Mouse (Mus musculus): ENCODE results near the gene Olfr573-ps1. TPM values are rescaled to one million over a fixed set of nuclear protein-coding genes. Genes with fewer than 3 reads are reported as not detected.

The Olfr573-ps1 gene
- not detected for total RNA-seq (2021)
- long read RNA-seq, experiment 1 = 0 reads
- long read RNA-seq, experiment 2 = 0 reads

DNA sequence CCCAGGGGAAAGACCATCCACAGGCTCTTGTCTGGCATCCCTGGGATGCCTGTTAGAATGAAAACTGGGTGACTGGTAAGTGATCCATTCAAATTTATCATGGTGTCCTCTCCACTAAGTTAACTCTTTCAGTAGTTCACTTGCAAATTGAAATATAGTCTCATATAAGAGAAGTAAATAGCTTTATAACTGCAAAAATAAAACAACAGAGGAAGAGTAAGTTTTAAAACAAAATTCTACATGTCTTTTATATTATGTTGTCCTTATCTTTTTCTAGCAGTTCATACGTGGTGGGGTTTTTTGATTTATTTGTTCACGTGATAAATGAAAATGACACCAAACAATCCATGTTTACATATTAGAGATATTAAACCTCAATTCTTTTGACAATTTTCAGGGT lies at the start of gene Olfr573-ps1:
Gene Olfr573-ps1, minus strand, starts transcription at position 101 of the 400 bp plus-strand sequence.
- DNase-seq (ENCODE audit: low spot score in 2 of 2) = no peak

DNA sequence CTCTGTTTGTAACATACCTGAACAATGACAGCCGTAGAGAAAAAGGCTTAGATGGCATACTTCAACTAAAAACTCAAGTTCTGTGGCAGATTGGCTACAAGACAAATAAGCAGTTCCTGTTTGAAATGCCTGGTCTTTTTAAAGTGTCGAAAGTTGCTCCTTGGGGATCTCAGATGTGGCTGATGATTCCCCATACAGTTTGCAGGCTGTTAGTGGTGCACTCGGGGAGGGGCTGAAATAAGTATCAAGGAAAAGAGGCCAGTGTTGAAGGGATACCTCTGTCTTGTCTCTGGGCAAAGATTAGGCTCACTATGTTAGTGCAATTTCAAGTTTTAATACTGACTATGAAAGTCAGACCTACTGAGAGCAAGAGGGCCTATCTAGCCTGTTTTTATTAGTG lies 46.8 kb upstream of the Olfr573-ps1 start, which contains the start of gene Olfr578:
Gene Olfr578, minus strand, starts transcription at position 101 of the 400 bp plus-strand sequence.
- no peak for DNase-seq (ENCODE audit: low spot score in 2 of 2)

DNA sequence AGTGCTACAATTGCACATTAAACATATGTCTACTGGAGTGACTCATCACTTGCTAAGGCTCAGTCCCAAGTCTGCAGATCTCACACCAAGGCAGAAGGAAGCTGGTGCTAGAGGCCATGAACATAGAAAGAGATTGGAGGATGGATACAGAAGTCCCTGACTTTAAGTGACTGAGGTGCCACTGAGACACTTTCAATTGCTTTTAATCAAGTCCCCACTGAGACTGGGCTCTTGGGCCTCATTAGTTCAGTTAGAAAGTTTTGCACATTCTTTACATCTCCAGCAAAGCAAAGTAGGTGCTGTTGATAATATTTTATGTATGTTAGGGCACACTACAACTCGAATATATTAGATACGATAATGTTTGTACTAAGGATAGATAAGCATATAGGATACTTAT lies 33.5 kb upstream of the Olfr573-ps1 start, which contains the start of gene Olfr577:
Gene Olfr577, minus strand, starts transcription at position 101 of the 400 bp plus-strand sequence.
- DNase-seq (ENCODE audit: low spot score in 2 of 2) = no peak

DNA sequence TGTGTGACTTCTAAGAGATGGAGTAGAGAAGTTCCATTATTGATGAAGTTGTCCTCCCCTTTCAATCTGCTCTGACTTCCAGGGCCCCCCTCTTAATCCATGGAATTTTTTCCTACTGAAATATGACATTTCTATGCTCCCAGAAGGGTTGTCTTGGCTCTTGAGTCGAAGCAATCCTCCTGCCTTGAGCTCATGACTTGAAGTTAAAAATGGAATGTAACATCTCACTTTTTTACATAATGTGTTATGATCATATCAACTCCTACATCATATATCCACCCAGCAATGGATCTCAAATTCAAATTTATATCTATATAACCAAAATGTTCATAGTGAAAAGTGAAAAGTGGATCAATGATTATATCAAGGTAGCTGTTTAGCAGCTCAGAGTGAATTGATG lies 32.0 kb upstream of the Olfr573-ps1 start:
- DNase-seq (ENCODE audit: low spot score in 2 of 2) = no peak

DNA sequence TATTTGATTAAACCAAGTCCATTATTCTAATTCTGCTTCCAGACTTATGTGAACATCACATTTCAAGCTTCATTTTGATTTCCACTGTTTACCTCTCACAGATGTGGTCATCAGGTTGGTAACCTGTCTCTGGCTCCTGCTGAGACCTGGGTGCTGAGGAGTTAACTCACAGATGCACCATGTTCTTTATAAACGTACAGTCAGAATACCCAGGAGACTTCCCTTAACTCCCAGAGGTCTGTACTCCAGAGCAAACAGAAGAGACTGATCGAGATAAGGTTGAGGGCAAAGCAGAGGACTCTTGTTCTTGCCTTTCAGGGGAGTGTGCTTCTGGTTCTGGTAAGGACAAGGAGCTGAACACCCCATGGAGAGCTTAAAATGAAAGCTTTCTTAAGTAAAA lies 20.0 kb upstream of the Olfr573-ps1 start, which contains the start of gene Olfr576:
Gene Olfr576, plus strand, starts transcription at position 301 of the 400 bp plus-strand sequence.
- no peak for DNase-seq (ENCODE audit: low spot score in 2 of 2)

DNA sequence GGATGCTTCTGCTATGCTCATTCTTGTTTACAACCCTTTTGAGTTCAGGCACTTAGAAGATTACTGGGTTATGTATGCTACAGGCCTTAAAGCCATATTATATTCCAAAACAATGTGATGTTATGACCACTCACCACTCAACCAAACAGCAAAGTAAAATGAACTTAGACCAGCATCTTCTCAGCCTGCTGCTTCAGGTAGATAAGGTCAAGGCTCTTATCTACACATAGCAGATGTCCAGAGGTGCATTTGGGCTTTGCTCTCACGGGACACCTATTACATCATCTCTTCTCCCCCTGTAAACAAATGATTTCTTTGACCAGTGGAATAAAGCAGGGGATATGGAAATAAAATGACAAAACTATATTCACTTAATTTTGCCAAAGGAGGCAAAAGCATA lies 16.2 kb upstream of the Olfr573-ps1 start, which contains the start of gene Olfr575:
Gene Olfr575, minus strand, starts transcription at position 183 of the 400 bp plus-strand sequence.
- DNase-seq (ENCODE audit: low spot score in 2 of 2) = no peak

DNA sequence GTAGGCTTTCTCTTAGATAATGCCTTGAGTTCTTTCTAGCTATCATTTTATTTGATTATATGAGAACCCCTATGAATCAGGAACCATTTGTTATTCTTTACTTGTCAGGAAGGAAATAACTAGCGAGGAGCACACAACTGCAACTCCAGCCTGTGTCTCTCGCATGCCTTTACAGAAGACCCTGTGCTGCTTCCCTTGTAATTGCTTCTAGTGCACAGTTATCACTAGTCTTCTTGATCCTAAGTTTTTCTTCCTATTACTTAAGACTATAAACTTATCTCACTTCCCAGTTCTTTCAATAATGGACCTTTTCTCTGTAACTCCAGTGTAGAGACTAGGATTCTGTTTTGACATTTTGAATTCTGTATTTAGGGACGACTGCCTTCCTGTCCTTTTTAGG lies 15.8 kb upstream of the Olfr573-ps1 start:
- DNase-seq (ENCODE audit: low spot score in 2 of 2) = no peak

DNA sequence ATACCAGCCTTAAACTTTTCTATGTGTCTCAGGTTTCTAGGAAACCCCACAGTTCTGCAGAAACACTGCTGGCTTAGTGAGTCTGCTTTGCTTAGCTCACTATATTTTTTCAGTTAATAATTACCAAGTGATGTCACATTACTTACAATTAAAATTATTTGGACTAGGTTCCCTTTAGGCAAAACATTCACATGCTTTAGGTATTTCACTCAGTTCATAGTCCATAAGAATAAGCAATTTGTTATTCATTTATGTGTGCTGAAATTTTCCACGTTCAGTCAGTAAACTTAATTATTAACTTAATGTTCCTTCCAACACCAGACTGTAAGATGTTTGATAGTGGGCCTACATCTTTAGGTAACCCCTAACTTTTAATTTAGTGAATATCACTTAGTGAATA lies 8.4 kb upstream of the Olfr573-ps1 start:
- DNase-seq (ENCODE audit: low spot score in 2 of 2) = no peak

DNA sequence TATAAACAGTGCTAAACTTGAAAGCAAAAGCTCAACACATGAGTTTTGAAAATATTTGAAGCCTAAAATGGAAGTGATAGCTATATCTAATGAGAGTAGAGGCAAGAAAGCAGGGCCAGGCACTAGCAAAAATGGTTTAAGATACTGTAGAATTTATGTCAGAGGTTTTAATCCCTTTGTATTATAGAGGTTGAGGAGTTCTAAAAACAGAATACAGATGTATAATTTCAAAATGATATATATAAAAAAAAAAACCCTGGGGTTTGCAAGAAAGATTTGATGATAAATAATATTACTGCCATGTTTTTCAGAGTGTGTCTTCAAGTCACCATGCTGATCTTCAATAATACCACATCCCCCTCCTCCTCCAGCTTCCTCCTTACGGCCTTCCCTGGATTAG lies 5.8 kb upstream of the Olfr573-ps1 start, which contains the start of gene Olfr574:
Gene Olfr574, plus strand, starts transcription at position 301 of the 400 bp plus-strand sequence.
- no peak for DNase-seq (ENCODE audit: low spot score in 2 of 2)

DNA sequence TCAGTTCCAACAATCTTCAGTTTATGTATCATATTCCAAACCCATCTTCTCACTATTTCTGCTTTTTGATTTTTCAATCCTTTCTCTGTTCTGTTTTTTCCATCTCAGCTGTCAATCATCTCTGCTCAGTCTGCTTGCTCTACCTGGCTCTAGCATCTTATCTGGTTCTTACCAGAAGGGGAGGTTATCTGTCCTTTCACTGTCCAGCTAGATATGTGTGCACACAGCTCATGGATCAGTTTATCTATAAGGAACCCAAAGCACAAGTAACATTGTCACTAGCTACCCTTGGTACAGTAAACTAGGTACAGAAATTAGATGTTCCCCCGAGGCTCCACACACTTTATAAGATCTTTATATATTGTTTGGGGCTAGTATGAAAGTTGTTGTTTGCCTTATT lies 1.0 kb upstream of the Olfr573-ps1 start:
- DNase-seq (ENCODE audit: low spot score in 2 of 2) = no peak

DNA sequence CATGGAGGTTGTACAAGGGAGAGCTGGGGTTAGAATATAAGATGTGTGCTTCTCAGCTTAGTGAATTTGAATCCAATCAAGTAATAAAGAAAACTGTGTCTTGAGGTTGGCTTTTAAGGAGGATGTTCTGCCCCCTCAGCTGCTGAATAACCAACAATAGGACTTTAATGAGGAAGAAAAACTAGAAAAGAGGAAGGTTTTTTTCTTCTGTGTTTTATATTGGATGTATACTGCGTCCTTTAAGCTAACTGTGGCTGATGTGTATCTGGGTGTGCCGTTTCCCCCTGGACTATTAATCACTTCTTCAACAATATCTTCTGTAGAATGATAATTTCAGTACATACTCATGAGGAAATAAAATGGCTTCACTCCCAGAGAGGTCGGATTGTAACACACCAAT lies 15.3 kb downstream of the Olfr573-ps1 start:
- DNase-seq (ENCODE audit: low spot score in 2 of 2) = no peak

DNA sequence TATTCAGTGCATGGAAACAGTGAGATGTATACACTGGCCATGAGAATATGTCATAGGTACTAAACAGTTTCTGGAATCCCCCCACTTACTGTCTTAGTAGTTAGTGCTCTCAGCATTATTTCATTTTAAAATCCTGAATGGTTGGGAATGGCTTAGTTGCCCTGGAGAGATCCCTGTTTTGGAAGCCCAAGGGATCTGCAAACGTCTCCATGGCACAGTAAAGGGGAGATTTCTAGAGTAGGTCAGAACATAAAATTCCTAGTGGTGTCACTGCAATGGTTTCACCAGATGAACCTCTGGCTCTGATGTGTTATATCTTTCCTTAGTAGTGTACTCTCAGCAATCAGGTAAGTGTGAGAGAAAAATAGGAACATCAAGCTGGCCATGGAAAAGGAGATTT lies 18.3 kb downstream of the Olfr573-ps1 start, which contains the start of gene Olfr572:
Gene Olfr572, plus strand, starts transcription at position 301 of the 400 bp plus-strand sequence.
- DNase-seq (ENCODE audit: low spot score in 2 of 2) = no peak

DNA sequence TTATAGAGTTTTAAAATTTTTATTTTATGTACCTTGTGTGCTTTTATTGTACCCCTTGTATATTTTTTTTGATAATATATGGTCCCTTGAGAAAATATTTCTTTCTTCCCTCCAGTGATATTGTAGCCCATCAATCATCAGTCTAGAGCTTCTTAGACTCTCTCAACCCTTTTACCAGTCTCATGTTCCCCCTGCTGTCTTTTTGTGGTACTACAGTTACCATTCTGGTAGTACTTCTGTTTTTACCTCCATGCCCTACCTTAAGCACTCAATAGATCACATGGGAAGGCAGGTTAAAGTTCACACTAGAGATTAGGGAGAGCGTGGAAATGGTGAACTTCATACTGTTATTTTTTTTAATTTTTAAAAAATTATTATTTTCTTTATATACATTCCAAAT lies 22.7 kb downstream of the Olfr573-ps1 start:
- peak in 1 of 2 experiments; percentile 40 for DNase-seq (ENCODE audit: low spot score in 2 of 2)

DNA sequence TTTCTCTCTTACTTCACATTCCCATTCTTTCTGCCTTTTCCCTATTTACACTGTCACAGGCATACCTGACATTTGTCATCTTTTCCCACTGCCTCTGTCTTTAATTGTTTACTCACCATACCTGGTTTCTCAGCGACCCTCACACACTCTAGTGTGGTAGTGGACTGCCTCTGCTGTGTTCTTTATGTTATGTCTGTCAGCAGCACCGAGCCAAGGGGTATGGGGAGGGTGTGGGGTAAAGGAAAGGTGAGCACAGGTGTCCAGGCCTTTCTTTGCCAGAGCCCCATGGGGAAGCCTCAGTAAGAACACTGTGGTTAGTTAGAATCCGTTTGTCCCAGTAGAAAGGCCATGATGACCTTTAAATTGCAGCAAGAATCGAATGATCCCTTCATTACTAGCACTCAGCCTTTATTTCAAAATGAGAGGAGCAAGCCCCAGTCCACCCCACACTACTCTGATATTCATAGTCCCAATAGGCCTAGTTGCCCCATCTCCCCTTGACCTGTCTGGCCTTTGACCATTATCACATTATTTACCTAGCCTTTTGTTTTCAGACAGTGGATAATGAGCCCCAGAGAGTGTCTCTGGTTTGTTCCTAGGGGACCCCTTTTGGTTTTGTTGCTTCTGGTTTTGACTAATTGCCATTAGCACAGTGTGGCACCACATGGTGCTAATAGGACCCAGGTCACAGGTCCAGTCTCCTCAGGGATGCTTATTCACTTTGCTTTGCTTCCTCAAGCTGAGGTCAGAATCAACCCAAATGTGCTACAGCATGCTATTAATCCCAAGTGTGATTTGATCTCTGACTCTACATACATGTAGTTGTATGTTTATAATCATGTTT lies 25.1 kb downstream of the Olfr573-ps1 start, which contains the start of gene Olfr571:
Gene Olfr571, minus strand, starts transcription at position 505 of the 844 bp plus-strand sequence.
- no peak for DNase-seq (ENCODE audit: low spot score in 2 of 2)

DNA sequence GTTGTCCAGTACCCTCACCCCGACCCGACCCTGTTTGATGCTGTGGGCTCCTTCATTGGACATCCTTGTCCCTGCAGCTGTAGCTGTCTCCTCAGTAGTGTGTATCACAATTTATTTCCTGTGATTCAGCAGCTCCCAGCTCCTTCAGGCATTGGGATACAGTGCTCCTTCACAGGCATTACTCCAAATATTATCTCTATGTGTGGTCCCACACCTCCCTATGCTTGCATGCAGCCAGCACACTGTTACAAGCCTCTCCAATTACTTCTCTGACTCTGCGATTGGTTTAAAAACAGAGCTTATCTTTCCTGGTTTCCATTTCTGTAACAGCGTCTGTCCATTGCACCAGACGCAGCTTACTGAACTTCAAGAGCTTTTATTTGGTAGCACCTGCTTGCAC lies 26.0 kb downstream of the Olfr573-ps1 start:
- DNase-seq (ENCODE audit: low spot score in 2 of 2) = no peak

DNA sequence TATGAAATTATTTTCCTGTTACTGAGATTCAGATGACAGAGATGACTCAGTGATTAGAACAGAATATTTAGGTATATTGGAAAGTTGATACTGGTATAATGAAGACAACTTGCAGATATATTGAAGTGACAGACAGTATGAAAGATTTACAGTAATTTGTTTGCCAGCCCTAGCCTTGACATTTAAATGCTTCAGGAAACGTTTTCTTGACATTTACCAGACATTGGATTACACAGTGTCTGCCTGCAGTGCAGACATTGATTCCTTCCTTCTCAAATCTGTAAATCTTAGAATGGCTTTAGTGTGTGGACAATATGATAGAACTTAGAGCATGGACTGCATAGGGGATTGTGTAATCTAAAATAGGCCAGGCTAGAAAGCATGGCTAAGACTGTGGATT lies 27.1 kb downstream of the Olfr573-ps1 start:
- no peak for DNase-seq (ENCODE audit: low spot score in 2 of 2)

Other genes starting within 250 kb of the Olfr573-ps1 start
- not detected for gene Olfr557, start 246.7 kb downstream of the Olfr573-ps1 start, total RNA-seq (2021)
- gene Olfr558, start 240.4 kb downstream of the Olfr573-ps1 start, total RNA-seq (2021) = under 1 TPM; 0.16 to 0.40 TPM
- gene Olfr33, start 223.5 kb downstream of the Olfr573-ps1 start, total RNA-seq (2021) = not detected
- gene Olfr559, start 215.1 kb downstream of the Olfr573-ps1 start, total RNA-seq (2021) = not detected
- gene Olfr560, start 183.2 kb downstream of the Olfr573-ps1 start, total RNA-seq (2021) = under 1 TPM; 0.16 to 0.49 TPM
- under 1 TPM; 0.59 to 0.65 TPM for gene Olfr78, start 183.1 kb downstream of the Olfr573-ps1 start, total RNA-seq (2021)
- gene Olfr561, start 171.4 kb downstream of the Olfr573-ps1 start, total RNA-seq (2021) = not detected
- gene Olfr564, start 139.1 kb downstream of the Olfr573-ps1 start, total RNA-seq (2021) = not detected
- not detected for gene Olfr566, start 83.8 kb downstream of the Olfr573-ps1 start, total RNA-seq (2021)
- not detected for gene Olfr568, start 65.5 kb downstream of the Olfr573-ps1 start, total RNA-seq (2021)
- not detected for gene Olfr569, start 51.7 kb downstream of the Olfr573-ps1 start, total RNA-seq (2021)
- gene Olfr570, start 48.0 kb downstream of the Olfr573-ps1 start, total RNA-seq (2021) = not detected
- gene Olfr571, start 25.0 kb downstream of the Olfr573-ps1 start, total RNA-seq (2021) = not detected
- not detected for gene Olfr572, start 18.2 kb downstream of the Olfr573-ps1 start, total RNA-seq (2021)
- not detected for gene Olfr574, start 5.9 kb upstream of the Olfr573-ps1 start, total RNA-seq (2021)
- not detected for gene Olfr575, start 16.2 kb upstream of the Olfr573-ps1 start, total RNA-seq (2021)
- gene Olfr576, start 20.1 kb upstream of the Olfr573-ps1 start, total RNA-seq (2021) = not detected
- gene Olfr577, start 33.4 kb upstream of the Olfr573-ps1 start, total RNA-seq (2021) = not detected
- not detected for gene Olfr578, start 46.7 kb upstream of the Olfr573-ps1 start, total RNA-seq (2021)
- gene Olfr582, start 95.4 kb upstream of the Olfr573-ps1 start, total RNA-seq (2021) = not detected
- gene Olfr583, start 108.7 kb upstream of the Olfr573-ps1 start, total RNA-seq (2021) = not detected
- gene Olfr584, start 139.3 kb upstream of the Olfr573-ps1 start, total RNA-seq (2021) = not detected
- not detected for gene Olfr585, start 155.1 kb upstream of the Olfr573-ps1 start, total RNA-seq (2021)
- not detected for gene Olfr586, start 183.1 kb upstream of the Olfr573-ps1 start, total RNA-seq (2021)
- not detected for gene Olfr588-ps1, start 198.3 kb upstream of the Olfr573-ps1 start, total RNA-seq (2021)
- not detected for gene Olfr589, start 213.8 kb upstream of the Olfr573-ps1 start, total RNA-seq (2021)
- gene Olfr591, start 235.8 kb upstream of the Olfr573-ps1 start, total RNA-seq (2021) = not detected
- not detected for gene Olfr592, start 242.2 kb upstream of the Olfr573-ps1 start, total RNA-seq (2021)